Mouse (Mus musculus) lung, postnatal 25 days (tissue): ENCODE data around the gene Mon1a.

Source experiments
- DNase-seq: peaks from one replicate; pipeline ENCODE4 v3.0.0; 2022; ENCODE audit warnings: low spot score

Gene Mon1a

GRCm38 (mm10) chr9:107887804-107888266 is at the start of gene Mon1a:
Gene Mon1a, plus strand, starts transcription at chr9:107888151.
- peak; percentile 95 for DNase-seq

- no peak for DNase-seq
Measured at GRCm38 (mm10) chr9:107838869-107839268, 49.1 kb upstream of the Mon1a start.

- DNase-seq: no peak
Measured at GRCm38 (mm10) chr9:107842709-107843108, 45.2 kb upstream of the Mon1a start.

GRCm38 (mm10) chr9:107848922-107849321 is 39.0 kb upstream of the Mon1a start:
- no peak for DNase-seq

- no peak for DNase-seq
Measured at GRCm38 (mm10) chr9:107858343-107858742, 29.6 kb upstream of the Mon1a start.

GRCm38 (mm10) chr9:107864493-107864892 is 23.5 kb upstream of the Mon1a start:
- DNase-seq: no peak

GRCm38 (mm10) chr9:107866081-107866480 is 21.9 kb upstream of the Mon1a start:
- DNase-seq: no peak

- DNase-seq: peak; percentile 96
Measured at GRCm38 (mm10) chr9:107872350-107873098, 15.4 kb upstream of the Mon1a start.

- no peak for DNase-seq
Measured at GRCm38 (mm10) chr9:107873137-107873536, 14.8 kb upstream of the Mon1a start, which contains the start of gene Rbm6. Gene Rbm6, minus strand, starts transcription at chr9:107873237.

GRCm38 (mm10) chr9:107880411-107880810 is 7.5 kb upstream of the Mon1a start:
- DNase-seq: no peak

GRCm38 (mm10) chr9:107888267-107888850 is 408 bp downstream of the Mon1a start:
- no peak for DNase-seq

GRCm38 (mm10) chr9:107890260-107890659 is 2.3 kb downstream of the Mon1a start:
- no peak for DNase-seq

- no peak for DNase-seq
Measured at GRCm38 (mm10) chr9:107891023-107891422, 3.1 kb downstream of the Mon1a start.

GRCm38 (mm10) chr9:107898563-107898962 is 10.6 kb downstream of the Mon1a start:
- no peak for DNase-seq

- DNase-seq: no peak
Measured at GRCm38 (mm10) chr9:107899855-107900254, 11.9 kb downstream of the Mon1a start.

GRCm38 (mm10) chr9:107900840-107901626 is 13.1 kb downstream of the Mon1a start:
- DNase-seq: peak; percentile 56

- DNase-seq: no peak
Measured at GRCm38 (mm10) chr9:107901627-107901914, 13.6 kb downstream of the Mon1a start.

GRCm38 (mm10) chr9:107904726-107905125 is 16.8 kb downstream of the Mon1a start:
- DNase-seq: peak; percentile 88

- DNase-seq: peak; percentile 71
Measured at GRCm38 (mm10) chr9:107906252-107906966, 18.5 kb downstream of the Mon1a start, which contains the start of gene Mst1r. Gene Mst1r, plus strand, starts transcription at chr9:107906873.

- DNase-seq: no peak
Measured at GRCm38 (mm10) chr9:107906967-107907800, 19.2 kb downstream of the Mon1a start.

GRCm38 (mm10) chr9:107907801-107908120 is 19.8 kb downstream of the Mon1a start:
- no peak for DNase-seq
